Mouse (Mus musculus) liver, postnatal 0 days (tissue): ENCODE data around the gene Pdgfa.

Experiments
- CTCF ChIP-seq: sonication (generic); IDR thresholded peaks from 2 replicates; pipeline ENCODE4 v1.5.1; 2016; ENCODE audit warnings: antibody characterized with exemption, low read depth
- EP300 ChIP-seq: IDR thresholded peaks from 2 replicates; pipeline ENCODE4 v1.6.1; 2016; ENCODE audit warnings: antibody characterized with exemption, low read depth, mild to moderate bottlenecking

GRCm38 (mm10) chr5:138970056-138970490 is 27.1 kb downstream of the Pdgfa start:
- TF ChIP-seq EP300 = no peak
- TF ChIP-seq CTCF = no peak
